24 mouse cellular contexts compared by ENCODE assay signal in the genomic region with DNA sequence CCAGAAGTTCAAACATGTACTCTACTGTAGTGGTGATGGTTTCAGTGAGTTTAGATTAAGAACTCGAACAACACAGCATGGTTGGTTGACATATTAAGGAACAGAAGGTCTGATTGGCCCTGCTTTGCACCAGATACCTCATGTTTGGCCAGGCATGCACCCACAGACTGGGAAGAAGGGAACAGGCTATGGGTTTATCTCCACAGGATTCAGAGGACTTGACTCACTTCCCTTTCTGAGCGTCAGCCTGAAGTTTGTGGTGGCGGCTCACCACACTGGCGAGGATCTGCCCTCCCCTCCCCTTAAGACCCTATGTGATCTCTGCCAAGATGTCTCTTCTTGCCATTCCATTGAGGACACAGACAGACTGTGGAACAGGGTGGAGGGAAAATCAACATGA.
A peak's percentile ranks its signal among the peaks of the same experiment; 100 is the strongest.
DNase-seq lines count a peak whose midpoint lies in the region; ATAC-seq and TF ChIP-seq lines count a peak whose summit lies in the region.
"Had no signal": no experiment of that assay in that cellular context is flagged by ENCODE, and none has a peak within 500 bp of the region (broad histone marks: within the 10 kb centered on the region; RNA-seq: fewer than 3 reads in every experiment).

No protein-coding gene starts in this region.

- WGBS in embryonic facial prominence, embryonic 15.5 days: 79% methylated on average over 4 of the region's 4 CpGs
- WGBS in embryonic facial prominence, embryonic 10.5 days: 84% methylated on average over 4 of the region's 4 CpGs
- 93% methylated on average over 4 of the region's 4 CpGs for WGBS in forebrain, embryonic 10.5 days
- 93% methylated on average over 4 of the region's 4 CpGs for WGBS in forebrain, embryonic 13.5 days
- WGBS in liver, postnatal 0 days (ENCODE audit: insufficient replicate concordance): 37% methylated on average over 4 of the region's 4 CpGs

- no peak for TF ChIP-seq EP300 in liver, postnatal 0 days (IDR thresholded peaks at IDR 0.05; ENCODE audit: low read depth)

- H3K9me3 ChIP-seq in embryonic facial prominence, embryonic 15.5 days (replicated peaks): no peaks in the 10 kb centered on the region
- no peaks in the 10 kb centered on the region for H3K9me3 ChIP-seq in embryonic facial prominence, embryonic 10.5 days
- peaks cover under 1% of the 10 kb centered on the region for H3K9me3 ChIP-seq in forebrain, embryonic 10.5 days
- H3K9me3 ChIP-seq in forebrain, embryonic 13.5 days (replicated peaks): no peaks in the 10 kb centered on the region
- H3K9me3 ChIP-seq in liver, postnatal 0 days (ENCODE audit: low read length): no peaks in the 10 kb centered on the region
- H3K9me3 ChIP-seq: forebrain, embryonic 12.5 days; heart, embryonic 13.5 days; hindbrain, embryonic 13.5 days had no signal

- no peak for DNase-seq in embryonic facial prominence, embryonic 10.5 days (ENCODE audit: low spot score)
- DNase-seq in forebrain, embryonic 10.5 days (ENCODE audit: extremely low spot score, low spot score): no peak
- DNase-seq in liver, postnatal 0 days: no peak
- DNase-seq: adrenal gland, postnatal 14 days; cerebellum, adult 18-20 months; cerebellum, adult 9-11 months; cerebellum, postnatal 36 days; forebrain, postnatal 0 days; gastrocnemius, adult 2 months; gastrocnemius, postnatal 25 days; heart, adult 11 months; heart, postnatal 4 days; kidney, adult 11 months had no signal

- TF ChIP-seq CTCF in liver, postnatal 0 days (IDR thresholded peaks at IDR 0.05; ENCODE audit: low read depth): no peak

- 0 out of 2 replicates have a peak, but pooled peaks have one; percentile 43 for ATAC-seq in embryonic facial prominence, embryonic 15.5 days (ENCODE audit: insufficient number of reproducible peaks, low FRiP score, low TSS enrichment, low read depth)
- peak; percentile 98 for ATAC-seq in common myeloid progenitor, adult 5-6 weeks (replicated peaks; ENCODE audit: low read depth, poor library complexity, severe bottlenecking)
- ATAC-seq in megakaryocyte progenitor cell, adult 5-6 weeks (replicated peaks; ENCODE audit: poor library complexity): peak; percentile 98
- no peak for ATAC-seq in forebrain, embryonic 13.5 days
- no peak for ATAC-seq in liver, postnatal 0 days
- ATAC-seq: activated CD4-positive, CD25-positive, alpha-beta regulatory T cell, adult 4 months; CD4-positive, CD25-positive, alpha-beta regulatory T cell, adult 4 months; forebrain, postnatal 0 days; hindbrain, postnatal 0 days had no signal

- no peak overlapping the region for H3K27ac ChIP-seq in embryonic facial prominence, embryonic 15.5 days (replicated peaks)
- no peak overlapping the region for H3K27ac ChIP-seq in embryonic facial prominence, embryonic 10.5 days (replicated peaks)
- H3K27ac ChIP-seq in forebrain, embryonic 10.5 days: no peak overlapping the region
- no peak overlapping the region for H3K27ac ChIP-seq in forebrain, embryonic 13.5 days
- no peak overlapping the region for H3K27ac ChIP-seq in liver, postnatal 0 days (ENCODE audit: low read depth)
- H3K27ac ChIP-seq: forebrain, embryonic 12.5 days; gastrocnemius, adult 2 months; heart, embryonic 13.5 days; hindbrain, embryonic 13.5 days; hindbrain, postnatal 0 days had no signal

- H3K36me3 ChIP-seq in embryonic facial prominence, embryonic 15.5 days: no peaks in the 10 kb centered on the region
- H3K36me3 ChIP-seq in embryonic facial prominence, embryonic 10.5 days (replicated peaks): no peaks in the 10 kb centered on the region
- no peaks in the 10 kb centered on the region for H3K36me3 ChIP-seq in forebrain, embryonic 10.5 days (replicated peaks)
- no peaks in the 10 kb centered on the region for H3K36me3 ChIP-seq in forebrain, embryonic 13.5 days (ENCODE audit: poor library complexity, severe bottlenecking)
- no peaks in the 10 kb centered on the region for H3K36me3 ChIP-seq in liver, postnatal 0 days (replicated peaks; ENCODE audit: insufficient read depth, low read length)
- H3K36me3 ChIP-seq: forebrain, embryonic 12.5 days; G1E; heart, embryonic 13.5 days; hindbrain, embryonic 13.5 days had no signal

- no peaks in the 10 kb centered on the region for H3K27me3 ChIP-seq in embryonic facial prominence, embryonic 15.5 days
- H3K27me3 ChIP-seq in embryonic facial prominence, embryonic 10.5 days (replicated peaks; ENCODE audit: low read depth, poor library complexity, severe bottlenecking): no peaks in the 10 kb centered on the region
- H3K27me3 ChIP-seq in forebrain, embryonic 10.5 days (ENCODE audit: poor library complexity, severe bottlenecking): no peaks in the 10 kb centered on the region
- H3K27me3 ChIP-seq in forebrain, embryonic 13.5 days: no peaks in the 10 kb centered on the region
- H3K27me3 ChIP-seq in liver, postnatal 0 days (ENCODE audit: insufficient read depth, low read length): no peaks in the 10 kb centered on the region
- H3K27me3 ChIP-seq: forebrain, embryonic 12.5 days; heart, embryonic 13.5 days; hindbrain, embryonic 13.5 days had no signal

- H3K4me1 ChIP-seq in embryonic facial prominence, embryonic 15.5 days: 0 out of 2 replicates have a peak, but pooled peaks cover 4% of the 10 kb centered on the region
- H3K4me1 ChIP-seq in embryonic facial prominence, embryonic 10.5 days: peaks cover 8% of the 10 kb centered on the region; the same call in 1 of the 2 replicates
- no peaks in the 10 kb centered on the region; the same call in 1 of the 2 replicates for H3K4me1 ChIP-seq in forebrain, embryonic 10.5 days
- no peaks in the 10 kb centered on the region for H3K4me1 ChIP-seq in forebrain, embryonic 13.5 days
- no peaks in the 10 kb centered on the region for H3K4me1 ChIP-seq in liver, postnatal 0 days (ENCODE audit: insufficient read depth)
- H3K4me1 ChIP-seq: forebrain, embryonic 12.5 days; heart, embryonic 13.5 days; hindbrain, embryonic 13.5 days had no signal

- H3K9ac ChIP-seq in embryonic facial prominence, embryonic 15.5 days: no peak overlapping the region
- H3K9ac ChIP-seq in forebrain, embryonic 13.5 days: no peak overlapping the region
- H3K9ac ChIP-seq in liver, postnatal 0 days (replicated peaks): no peak overlapping the region
- H3K9ac ChIP-seq: forebrain, embryonic 12.5 days; forebrain, postnatal 0 days; heart, embryonic 13.5 days; hindbrain, embryonic 13.5 days had no signal

- no peak overlapping the region for H3K4me2 ChIP-seq in embryonic facial prominence, embryonic 15.5 days (replicated peaks)
- H3K4me2 ChIP-seq in forebrain, embryonic 13.5 days: no peak overlapping the region
- no peak overlapping the region for H3K4me2 ChIP-seq in liver, postnatal 0 days (ENCODE audit: low read depth, low read length)
- H3K4me2 ChIP-seq: forebrain, embryonic 12.5 days; heart, embryonic 13.5 days; hindbrain, embryonic 13.5 days had no signal

- H3K4me3 ChIP-seq in embryonic facial prominence, embryonic 15.5 days (replicated peaks): no peak overlapping the region
- H3K4me3 ChIP-seq in embryonic facial prominence, embryonic 10.5 days: no peak overlapping the region
- H3K4me3 ChIP-seq in forebrain, embryonic 10.5 days: no peak overlapping the region
- no peak overlapping the region for H3K4me3 ChIP-seq in forebrain, embryonic 13.5 days
- no peak overlapping the region for H3K4me3 ChIP-seq in liver, postnatal 0 days (ENCODE audit: low read depth, low read length)
- H3K4me3 ChIP-seq: forebrain, embryonic 12.5 days; gastrocnemius, adult 2 months; heart, embryonic 13.5 days; hindbrain, embryonic 13.5 days had no signal

Comparison
In these comparisons a context has a peak if more than half of its experiments do, and no peak if none do; other contexts are left out.
1. ATAC-seq: peak in embryonic facial prominence, embryonic 15.5 days (single experiment), common myeloid progenitor, adult 5-6 weeks (single experiment) and megakaryocyte progenitor cell, adult 5-6 weeks (single experiment); none in forebrain, embryonic 13.5 days (single experiment) and liver, postnatal 0 days (single experiment).